Mouse (Mus musculus) liver, embryonic 15.5 days (tissue): ENCODE measurements around the gene Ccdc43. TPM values are rescaled to one million over a fixed set of nuclear protein-coding genes. Genes with fewer than 3 reads are reported as not detected.

ENCODE experiments used
- ATAC-seq: fragments of 200-750 bp; cut with Nextera tagmentation; 2 replicates; pipeline ENCODE4 v1.8.0; 2017; ENCODE audit warnings: moderate number of reproducible peaks, mild to moderate bottlenecking, moderate library complexity; ENCODE audit not compliant: insufficient read depth
- H3K27ac ChIP-seq: fragments of 300-500 bp; sonication (generic); replicated peaks from 2 replicates; pipeline ENCODE4 v1.5.1; 2015; ENCODE audit warnings: mild to moderate bottlenecking, inconsistent platforms
- H3K27me3 ChIP-seq: fragments of 300-500 bp; sonication (generic); 2 replicates; pipeline ENCODE4 v1.6.1; 2015; ENCODE audit warnings: mild to moderate bottlenecking, inconsistent platforms
- H3K36me3 ChIP-seq: fragments of 300-500 bp; sonication (generic); replicated peaks from 2 replicates; pipeline ENCODE4 v1.6.1; 2015; ENCODE audit warnings: moderate library complexity, mild to moderate bottlenecking, inconsistent platforms
- H3K4me1 ChIP-seq: fragments of 300-500 bp; sonication (generic); replicated peaks from 2 replicates; pipeline ENCODE4 v1.6.1; 2015; ENCODE audit warnings: inconsistent platforms
- H3K4me2 ChIP-seq: fragments of 300-500 bp; sonication (generic); 2 replicates; pipeline ENCODE4 v1.6.1; 2015; ENCODE audit warnings: moderate library complexity, mild to moderate bottlenecking, inconsistent platforms
- H3K4me3 ChIP-seq: fragments of 300-500 bp; sonication (generic); replicated peaks from 2 replicates; pipeline ENCODE4 v1.5.1; 2015; ENCODE audit warnings: mild to moderate bottlenecking, inconsistent platforms
- H3K9ac ChIP-seq: fragments of 300-500 bp; sonication (generic); 2 replicates; pipeline ENCODE4 v1.6.1; 2015; ENCODE audit warnings: moderate library complexity, mild to moderate bottlenecking, inconsistent platforms
- H3K9me3 ChIP-seq: fragments of 300-500 bp; sonication (generic); replicated peaks from 2 replicates; pipeline ENCODE4 v1.6.1; 2016; ENCODE audit warnings: inconsistent platforms
- WGBS: fragments of 180-500 bp; shearing (Covaris S2); methylation state at CpG from one replicate; pipeline ENCODE4 v1.1.7; 2015; ENCODE audit warnings: mixed read lengths; ENCODE audit not compliant: insufficient replicate concordance; 5-methylcytosine and 5-hydroxymethylcytosine counted together
- microRNA-seq: library from miRNA; unstranded; fragments of <30 nt; microRNA quantifications from one replicate; pipeline ENCODE4, GENCODE M21; 2016
- polyA plus RNA-seq: library from polyadenylated mRNA; unstranded; fragments of >200 nt; fragmentation: Nextera tagmentation; extraction: Ambion mirVana; gene quantifications from 2 replicates; pipeline ENCODE4 v1.2.1, GENCODE M21; 2015

The Ccdc43 gene
- polyA plus RNA-seq, 1 experiment from 2014 or later: 13.6 TPM

DNA sequence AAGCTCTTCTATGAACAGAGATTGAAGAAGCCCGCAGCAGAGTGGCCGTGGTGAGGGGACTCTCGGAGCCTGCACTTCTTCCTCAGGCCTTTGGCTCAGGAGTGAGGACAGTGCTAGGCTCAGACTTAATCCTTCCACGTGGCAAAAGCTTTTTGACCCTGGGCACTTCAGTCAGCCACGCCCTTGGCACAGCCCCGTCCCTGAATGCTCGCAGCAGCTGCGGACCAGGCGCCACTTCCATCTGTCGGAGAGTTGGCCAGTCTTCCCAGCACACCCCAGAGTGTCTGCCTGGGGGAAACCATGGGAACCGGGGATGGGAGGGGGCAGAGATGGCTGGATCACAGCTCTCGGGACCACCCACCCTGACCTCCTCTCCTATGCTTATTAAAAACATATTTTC is 60.7 kb downstream of the Ccdc43 start:
- Histone ChIP-seq H3K4me1 (no peaks in the 10 kb centered on the region), H3K9me3 (no peaks in the 10 kb centered on the region), H3K9ac (no peak overlapping the region), H3K27ac (no peak overlapping the region), H3K4me3 (no peak overlapping the region), H3K27me3 (peaks cover 28% of the 10 kb centered on the region), H3K4me2 (no peak overlapping the region), H3K36me3 (no peaks in the 10 kb centered on the region)
- no peak for ATAC-seq
- WGBS: 56% methylated on average over 12 of the region's 12 CpGs

Small RNA genes lying within 50 kb of the gene (microRNA-seq; reads per million reads assigned to microRNA genes)
- gene Gm22920: not detected

Other genes starting within 250 kb of the Ccdc43 start
- 26.9 and 35.1 TPM in 2 replicates for gene Itga2b, start 227.7 kb downstream of the Ccdc43 start, polyA plus RNA-seq
- gene Gpatch8, start 141.4 kb downstream of the Ccdc43 start, polyA plus RNA-seq: 20.1 and 20.8 TPM in 2 replicates
- gene Gm11627, start 118.3 kb downstream of the Ccdc43 start, polyA plus RNA-seq: 0.22 and 0.29 TPM in 2 replicates
- 0.41 and 0.60 TPM in 2 replicates for gene Fzd2, start 93.4 kb downstream of the Ccdc43 start, polyA plus RNA-seq
- 0.09 TPM in 1 of 2 replicates, not detected in the other for gene Meioc, start 34.1 kb downstream of the Ccdc43 start, polyA plus RNA-seq
- 0.08 and 0.26 TPM in 2 replicates for gene Adam11, start 63.7 kb upstream of the Ccdc43 start, polyA plus RNA-seq
- 1.4 and 1.6 TPM in 2 replicates for gene Gjc1, start 121.9 kb upstream of the Ccdc43 start, polyA plus RNA-seq
- not detected in 2 replicates for gene Higd1b, start 138.1 kb upstream of the Ccdc43 start, polyA plus RNA-seq
- gene Eftud2, start 183.2 kb upstream of the Ccdc43 start, polyA plus RNA-seq: 106 and 113 TPM in 2 replicates
- gene Ccdc103, start 183.4 kb upstream of the Ccdc43 start, polyA plus RNA-seq: 1.0 and 1.1 TPM in 2 replicates
- gene Fam187a, start 187.4 kb upstream of the Ccdc43 start, polyA plus RNA-seq: 0.07 TPM in 1 of 2 replicates, not detected in the other
- 8.5 and 9.4 TPM in 2 replicates for gene Gfap, start 203.1 kb upstream of the Ccdc43 start, polyA plus RNA-seq
- 10.3 and 11.6 TPM in 2 replicates for gene Kif18b, start 227.3 kb upstream of the Ccdc43 start, polyA plus RNA-seq
- 0.08 TPM in 2 replicates for gene C1ql1, start 248.9 kb upstream of the Ccdc43 start, polyA plus RNA-seq